Mouse (Mus musculus) heart, adult 18-20 months (tissue): ENCODE results near the gene Hist1h1e. TPM values are rescaled to one million over a fixed set of nuclear protein-coding genes. Genes with fewer than 3 reads are reported as not detected.
"Not testable (repeated sequence)": the region's sequence is repeated elsewhere in the genome, so short reads cannot be mapped to it uniquely, and the experiment has no call there.

Source experiments
- DNase-seq, 2 experiments: peaks; one replicate each; pipeline ENCODE4 v3.0.0; 2021 to 2022; ENCODE audit warnings: mixed read lengths in 1 of 2
- total RNA-seq, 2 experiments: library from RNA; stranded (reverse); gene quantifications; 2 replicates each; pipeline ENCODE4 v1.2.3; 2021

Gene Hist1h1e
- total RNA-seq, 2 experiments from 2014 or later, result 19.6 to 19.7 TPM

DNA sequence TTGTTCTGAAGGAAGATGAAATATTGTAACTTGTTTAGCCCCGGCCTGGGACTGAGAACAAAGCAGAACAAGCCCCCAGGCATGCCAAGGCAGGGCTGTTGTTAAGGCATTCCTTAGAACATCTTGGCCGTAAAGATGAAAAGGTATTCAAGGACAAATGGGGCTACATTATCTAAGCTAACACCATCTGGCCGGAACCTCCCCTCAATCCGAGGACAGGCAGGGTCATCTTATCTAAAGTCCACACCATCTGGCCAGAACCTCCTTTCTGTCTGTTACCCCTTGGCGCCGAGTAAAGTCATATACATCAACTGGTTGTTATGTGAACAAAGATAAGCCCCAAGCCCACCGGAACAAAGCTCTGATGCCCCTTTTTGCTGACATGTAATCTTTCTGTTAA is 30.5 kb downstream of the Hist1h1e start:
- not testable (repeated sequence) for DNase-seq

- no peak for DNase-seq
Measured at GRCm38 (mm10) chr13:23591206-23591605, 31.2 kb downstream of the Hist1h1e start.

- no peak for DNase-seq
Measured at GRCm38 (mm10) chr13:23586940-23587225, 35.5 kb downstream of the Hist1h1e start.

GRCm38 (mm10) chr13:23586099-23586939 is 36.0 kb downstream of the Hist1h1e start:
- peak in 1 of 2 experiments; percentile 39 for DNase-seq

- DNase-seq, result peak; percentile 87
Measured at GRCm38 (mm10) chr13:23585442-23586098, 36.8 kb downstream of the Hist1h1e start.

DNA sequence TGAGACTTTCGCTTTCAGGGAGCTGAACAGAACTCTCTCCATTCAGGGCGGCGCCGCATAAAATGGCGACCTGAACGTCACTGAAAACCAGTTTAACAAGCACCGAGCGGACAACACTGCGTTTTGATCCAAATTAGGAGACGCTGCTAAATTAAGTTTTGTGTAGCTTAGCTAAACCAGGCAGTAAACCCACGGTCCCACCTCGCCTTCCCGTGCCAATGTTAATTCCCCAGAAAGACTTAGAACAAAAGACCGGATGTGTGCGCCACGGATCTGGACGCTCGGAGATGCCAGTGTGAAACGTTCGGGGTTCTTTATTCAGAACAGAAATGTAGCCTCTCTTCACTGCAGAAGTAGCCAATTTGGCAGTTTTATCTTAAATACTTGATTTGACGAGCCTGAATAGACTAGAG is 37.3 kb downstream of the Hist1h1e start:
- DNase-seq, result peak; percentile 81 to 88

DNA sequence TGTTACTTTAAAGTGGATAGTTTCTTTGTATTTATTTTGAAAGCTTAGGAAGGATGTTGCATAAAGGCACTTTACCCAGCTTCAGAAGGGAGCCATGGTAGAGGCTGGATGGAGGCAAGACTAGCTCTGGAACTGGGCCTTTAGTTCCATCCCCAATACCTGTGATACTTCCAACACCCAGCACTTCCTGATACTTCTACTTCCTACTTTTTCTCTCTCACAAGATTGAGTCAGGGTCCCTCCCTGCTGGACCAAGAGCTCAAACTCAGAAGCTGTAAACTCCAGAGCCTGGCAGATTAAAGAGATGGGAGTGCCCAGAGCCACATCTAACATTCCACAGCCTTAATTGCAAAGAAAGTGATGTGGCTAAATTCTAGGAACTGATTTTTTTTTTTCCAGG is 38.0 kb downstream of the Hist1h1e start:
- DNase-seq, result peak in 1 of 2 experiments; percentile 44

- no peak for DNase-seq
Measured at GRCm38 (mm10) chr13:23583387-23584068, 38.8 kb downstream of the Hist1h1e start.

GRCm38 (mm10) chr13:23582219-23583056 is 39.9 kb downstream of the Hist1h1e start:
- no peak for DNase-seq

DNA sequence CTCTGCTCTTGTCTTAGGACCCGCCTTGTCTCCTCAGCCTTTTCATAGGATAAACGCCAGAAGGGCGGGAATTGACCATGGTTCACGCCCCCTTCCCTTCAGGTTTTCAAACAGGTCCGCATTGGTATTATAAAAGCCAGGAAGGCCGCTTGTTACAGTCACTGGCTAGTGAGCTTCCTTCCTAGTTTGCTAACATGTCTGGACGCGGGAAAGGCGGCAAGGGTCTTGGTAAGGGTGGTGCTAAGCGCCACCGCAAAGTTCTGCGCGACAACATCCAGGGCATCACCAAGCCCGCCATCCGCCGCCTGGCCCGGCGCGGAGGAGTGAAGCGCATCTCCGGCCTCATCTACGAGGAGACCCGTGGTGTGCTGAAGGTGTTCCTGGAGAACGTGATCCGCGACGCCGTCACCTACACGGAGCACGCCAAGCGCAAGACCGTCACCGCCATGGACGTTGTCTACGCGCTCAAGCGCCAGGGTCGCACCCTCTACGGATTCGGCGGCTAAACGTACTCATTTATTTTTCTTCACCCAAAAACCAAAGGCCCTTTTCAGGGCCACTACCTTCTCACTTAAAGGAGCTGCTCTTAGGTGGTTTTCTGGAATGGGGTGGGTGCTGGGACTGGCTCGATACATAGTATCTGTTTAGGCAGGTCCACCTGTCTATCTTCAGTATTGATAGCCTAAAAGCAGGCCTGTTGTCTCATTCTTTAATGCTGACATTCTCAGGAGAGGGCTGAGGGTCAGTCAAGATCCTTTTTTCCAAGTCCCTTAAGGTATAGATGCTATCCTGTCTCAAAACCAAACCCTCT is 40.7 kb downstream of the Hist1h1e start, which contains the start of gene Hist1h4d:
Gene Hist1h4d (plus strand): TSS at position 191 of the 811 bp plus-strand sequence.
- peak; percentile 98 to 100 for DNase-seq

DNA sequence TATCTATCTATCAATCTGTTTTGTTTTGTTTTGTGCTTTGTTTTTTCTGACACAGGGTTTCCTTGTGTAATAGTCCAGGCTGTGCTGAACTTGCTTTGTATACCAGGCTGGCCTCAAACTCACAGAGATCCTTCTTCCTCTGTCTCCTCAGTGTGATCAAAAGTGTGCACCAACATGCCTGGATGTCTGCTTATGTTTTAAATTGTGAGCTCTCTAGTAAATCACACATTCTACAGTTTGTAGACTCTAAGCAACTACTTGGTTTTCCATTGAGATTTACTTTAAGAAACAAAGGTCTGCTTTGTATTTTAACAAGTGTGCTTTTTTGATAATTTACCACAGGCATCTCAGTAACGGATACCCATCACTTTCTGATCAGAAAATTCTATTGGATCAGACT is 44.5 kb downstream of the Hist1h1e start:
- no peak for DNase-seq

DNA sequence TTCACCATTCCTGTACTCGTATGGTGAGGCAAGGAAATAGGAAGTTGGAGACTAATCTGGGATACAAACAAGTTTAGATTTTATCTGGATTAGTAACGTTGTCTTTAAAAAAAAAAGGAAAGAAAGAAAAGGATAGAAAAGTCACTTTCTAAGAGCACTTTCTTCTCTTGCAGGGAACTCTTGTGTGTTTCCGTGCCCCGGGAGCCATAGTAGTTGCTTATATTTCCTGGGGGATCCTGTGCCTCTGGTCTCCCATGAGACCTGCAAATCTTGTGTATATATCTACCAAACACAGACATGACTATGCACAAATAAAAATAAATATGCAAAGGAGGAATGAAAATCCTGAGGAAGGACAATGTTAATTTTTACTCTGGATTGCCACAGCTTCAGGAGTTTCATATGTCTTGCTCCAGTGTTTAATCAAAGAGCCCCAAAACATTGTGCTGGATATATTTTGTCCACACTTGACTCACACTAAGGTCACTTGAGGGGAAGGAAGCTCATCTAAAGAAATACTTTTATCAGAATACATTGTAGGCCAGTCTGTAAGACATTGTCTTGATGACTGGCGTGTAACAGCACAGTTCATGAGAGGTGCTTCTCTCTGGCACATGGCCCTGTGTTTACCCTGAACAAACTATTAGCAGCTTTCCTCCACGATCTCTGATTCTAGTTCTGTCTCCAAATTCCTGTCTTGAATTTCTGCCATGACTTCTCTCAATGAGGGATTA is 45.3 kb downstream of the Hist1h1e start:
- DNase-seq, result no peak

- no peak for DNase-seq
Measured at GRCm38 (mm10) chr13:23576351-23576881, 45.9 kb downstream of the Hist1h1e start.

DNA sequence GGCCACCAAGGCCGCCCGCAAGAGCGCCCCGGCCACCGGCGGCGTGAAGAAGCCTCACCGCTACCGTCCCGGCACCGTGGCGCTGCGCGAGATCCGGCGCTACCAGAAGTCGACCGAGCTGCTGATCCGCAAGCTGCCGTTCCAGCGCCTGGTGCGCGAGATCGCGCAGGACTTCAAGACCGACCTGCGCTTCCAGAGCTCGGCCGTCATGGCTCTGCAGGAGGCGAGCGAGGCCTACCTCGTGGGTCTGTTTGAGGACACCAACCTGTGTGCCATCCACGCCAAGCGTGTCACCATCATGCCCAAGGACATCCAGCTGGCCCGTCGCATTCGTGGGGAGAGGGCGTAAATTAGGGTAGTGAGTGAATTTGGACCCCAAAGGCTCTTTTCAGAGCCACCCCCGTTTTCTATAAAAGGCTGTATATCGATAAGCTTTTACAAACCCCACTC is 46.5 kb downstream of the Hist1h1e start:
- DNase-seq, result not testable (repeated sequence)

GRCm38 (mm10) chr13:23575271-23575851 is 47.0 kb downstream of the Hist1h1e start, which contains the start of gene Hist1h3d:
Hist1h3d (plus strand) TSS chr13:23575763.
- peak; percentile 66 to 68 for DNase-seq

DNA sequence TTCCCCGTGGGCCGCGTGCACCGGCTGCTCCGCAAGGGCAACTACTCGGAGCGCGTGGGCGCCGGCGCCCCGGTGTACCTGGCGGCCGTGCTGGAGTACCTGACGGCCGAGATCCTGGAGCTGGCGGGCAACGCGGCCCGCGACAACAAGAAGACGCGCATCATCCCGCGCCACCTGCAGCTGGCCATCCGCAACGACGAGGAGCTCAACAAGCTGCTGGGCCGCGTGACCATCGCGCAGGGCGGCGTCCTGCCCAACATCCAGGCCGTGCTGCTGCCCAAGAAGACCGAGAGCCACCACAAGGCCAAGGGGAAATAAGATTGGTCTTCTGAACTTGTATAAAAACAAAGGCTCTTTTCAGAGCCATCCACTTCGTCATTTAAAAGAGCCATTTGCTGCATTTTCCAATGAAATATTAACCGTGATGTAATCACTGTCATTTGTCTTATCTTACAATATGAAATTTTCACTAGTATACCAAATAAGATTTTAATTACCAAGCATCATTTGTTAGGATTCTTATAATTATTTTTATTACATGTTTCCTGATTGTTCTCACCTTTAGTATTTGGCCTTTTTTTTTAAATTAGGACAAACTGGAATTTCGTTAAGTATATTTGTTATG is 47.7 kb downstream of the Hist1h1e start:
- not testable (repeated sequence) for DNase-seq

GRCm38 (mm10) chr13:23573898-23574524 is 48.3 kb downstream of the Hist1h1e start, which contains the start of the genes Hist1h2bf and Hist1h2ad:
Hist1h2bf (minus strand) TSS chr13:23574196.
Hist1h2ad (plus strand) TSS chr13:23574381.
- peak; percentile 82 to 91 for DNase-seq
